Mouse (Mus musculus): ENCODE results near the gene Zfp354c. TPM values are rescaled to one million over a fixed set of nuclear protein-coding genes. Genes with fewer than 3 reads are reported as not detected.

Zfp354c gene
- total and polyA plus RNA-seq, 3 experiments = 4.2 to 4.5 TPM; not detected in 1

DNA sequence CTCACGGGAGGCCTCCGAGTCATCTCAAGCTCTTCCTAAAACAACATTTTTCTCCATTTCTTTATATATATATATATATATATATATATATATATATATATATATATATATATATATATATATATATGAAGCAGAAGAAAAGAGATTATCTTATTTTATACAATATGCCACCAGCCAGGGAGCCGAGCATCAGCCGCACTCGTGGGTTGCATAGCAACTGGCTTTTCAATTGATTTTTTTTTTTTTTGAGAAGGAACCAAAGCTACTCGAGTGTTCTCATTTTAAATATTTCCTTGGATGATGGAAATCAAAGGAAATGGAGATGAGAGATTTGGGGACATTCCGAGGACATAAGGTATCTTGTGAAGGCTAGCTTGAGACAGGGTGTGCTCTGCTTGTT is 61.1 kb downstream of the Zfp354c start:
- Histone ChIP-seq H3K9ac (ENCODE audit: control insufficient read depth, low read depth, low read length, poor library complexity, severe bottlenecking) (no peak overlapping the region), H3K4me3 (ENCODE audit: control insufficient read depth in 1 of 2, insufficient read depth in 1 of 2, low read depth in 2 of 2, low read length in 2 of 2) (no peak overlapping the region), H3K9me3 (replicated peaks; ENCODE audit: insufficient read depth, low read length) (no peaks in the 10 kb centered on the region), H3K36me3 (ENCODE audit: control insufficient read depth in 1 of 2, insufficient read depth in 2 of 2, low read length in 2 of 2) (no peaks in the 10 kb centered on the region), H3K4me1 (ENCODE audit: control insufficient read depth in 1 of 2, insufficient read depth in 2 of 2, low read length in 2 of 2) (no peaks in the 10 kb centered on the region), H3K79me2 (ENCODE audit: control insufficient read depth, insufficient read depth, low read length, poor library complexity) (no peaks in the 10 kb centered on the region), H3K27me3 (ENCODE audit: control insufficient read depth in 1 of 2, insufficient read depth in 2 of 2, low read length in 2 of 2) (no peaks in the 10 kb centered on the region), H3K27ac (ENCODE audit: control insufficient read depth, low read depth, low read length) (no peak overlapping the region)
- no peak for DNase-seq (ENCODE audit: low read depth, low spot score)
- TF ChIP-seq MYB (IDR thresholded peaks at IDR 0.05; ENCODE audit: low read depth, low read length) (no peak), ELF1 (IDR thresholded peaks at IDR 0.05; ENCODE audit: low read depth, low read length) (no peak), SMC3 (IDR thresholded peaks at IDR 0.05; ENCODE audit: low read depth, low read length) (no peak), NRF1 (IDR thresholded peaks at IDR 0.05; ENCODE audit: insufficient read depth, low read depth, low read length, poor library complexity, severe bottlenecking) (no peak), ZMIZ1 (IDR thresholded peaks at IDR 0.05; ENCODE audit: low read depth, low read length) (no peak), ZKSCAN1 (IDR thresholded peaks at IDR 0.05; ENCODE audit: low read depth, low read length) (no peak), RCOR1 (IDR thresholded peaks at IDR 0.05; ENCODE audit: low read depth, low read length) (no peak), POLR2A (IDR thresholded peaks at IDR 0.05; ENCODE audit: control insufficient read depth in 1 of 2, insufficient read depth in 1 of 2, low read depth in 1 of 2, low read length in 2 of 2, poor library complexity in 1 of 2) (no peak), TBP (IDR thresholded peaks at IDR 0.05; ENCODE audit: low read depth, low read length) (no peak), GABPA (IDR thresholded peaks at IDR 0.05; ENCODE audit: low read depth, low read length) (no peak), ETS1 (IDR thresholded peaks at IDR 0.05; ENCODE audit: low read depth, low read length) (no peak), CHD1 (IDR thresholded peaks at IDR 0.05; ENCODE audit: low read depth, low read length) (no peak), MEF2A (IDR thresholded peaks at IDR 0.05; ENCODE audit: extremely low read depth, insufficient replicate concordance, low read depth, low read length, poor library complexity, severe bottlenecking) (no peak), GATA1 (IDR thresholded peaks at IDR 0.05; ENCODE audit: low read depth, low read length) (no peak), KAT2A (conservative IDR thresholded peaks at IDR 0.05; ENCODE audit: low read depth, low read length) (no peak), MAFK (IDR thresholded peaks at IDR 0.05; ENCODE audit: borderline replicate concordance, low read depth, low read length) (no peak), ZNF384 (IDR thresholded peaks at IDR 0.05; ENCODE audit: low read depth, low read length) (no peak), E2F4 (IDR thresholded peaks at IDR 0.05; ENCODE audit: borderline replicate concordance, low read depth, low read length) (no peak), UBTF (IDR thresholded peaks at IDR 0.05; ENCODE audit: borderline replicate concordance, insufficient read depth, low read depth, low read length) (no peak)

Other genes with a start within 250 kb of the Zfp354c start
- gene Adamts2, start 225.6 kb downstream of the Zfp354c start, total RNA-seq (2012; rRNA removed) = not detected in 2 replicates
- gene Adamts2, start 225.6 kb downstream of the Zfp354c start, polyA plus RNA-seq (2012; ENCODE audit: insufficient read depth in 1 of 2, insufficient read length in 2 of 2, low read depth in 1 of 2, low replicate concordance in 2 of 2, missing spikeins in 1 of 2) = not detected
- gene Zfp879, start 13.8 kb upstream of the Zfp354c start, total RNA-seq (2012; rRNA removed) = not detected in 2 replicates
- not detected for gene Zfp879, start 13.8 kb upstream of the Zfp354c start, polyA plus RNA-seq (2012; ENCODE audit: insufficient read depth in 1 of 2, insufficient read length in 2 of 2, low read depth in 1 of 2, low replicate concordance in 2 of 2, missing spikeins in 1 of 2)
- gene Grm6, start 23.0 kb upstream of the Zfp354c start, total RNA-seq (2012; rRNA removed) = not detected in 2 replicates
- under 1 TPM in 1 of 2 experiments, not detected in 1; 0.14 TPM for gene Grm6, start 23.0 kb upstream of the Zfp354c start, polyA plus RNA-seq (2012; ENCODE audit: insufficient read depth in 1 of 2, insufficient read length in 2 of 2, low read depth in 1 of 2, low replicate concordance in 2 of 2, missing spikeins in 1 of 2)
- not detected in 2 replicates for gene Zfp454, start 59.9 kb upstream of the Zfp354c start, total RNA-seq (2012; rRNA removed)
- gene Zfp454, start 59.9 kb upstream of the Zfp354c start, polyA plus RNA-seq (2012; ENCODE audit: insufficient read depth in 1 of 2, insufficient read length in 2 of 2, low read depth in 1 of 2, low replicate concordance in 2 of 2, missing spikeins in 1 of 2) = not detected
- not detected in 2 replicates for gene Zfp2, start 88.4 kb upstream of the Zfp354c start, total RNA-seq (2012; rRNA removed)
- gene Zfp2, start 88.4 kb upstream of the Zfp354c start, polyA plus RNA-seq (2012; ENCODE audit: insufficient read depth in 1 of 2, insufficient read length in 2 of 2, low read depth in 1 of 2, low replicate concordance in 2 of 2, missing spikeins in 1 of 2) = not detected
- not detected in 2 replicates for gene Zfp354b, start 103.9 kb upstream of the Zfp354c start, total RNA-seq (2012; rRNA removed)
- not detected for gene Zfp354b, start 103.9 kb upstream of the Zfp354c start, polyA plus RNA-seq (2012; ENCODE audit: insufficient read depth in 1 of 2, insufficient read length in 2 of 2, low read depth in 1 of 2, low replicate concordance in 2 of 2, missing spikeins in 1 of 2)
- not detected in 2 replicates for gene 4933414I15Rik, start 116.0 kb upstream of the Zfp354c start, total RNA-seq (2012; rRNA removed)
- not detected for gene 4933414I15Rik, start 116.0 kb upstream of the Zfp354c start, polyA plus RNA-seq (2012; ENCODE audit: insufficient read depth in 1 of 2, insufficient read length in 2 of 2, low read depth in 1 of 2, low replicate concordance in 2 of 2, missing spikeins in 1 of 2)
- gene Prop1, start 126.0 kb upstream of the Zfp354c start, total RNA-seq (2012; rRNA removed) = not detected in 2 replicates
- gene Prop1, start 126.0 kb upstream of the Zfp354c start, polyA plus RNA-seq (2012; ENCODE audit: insufficient read depth in 1 of 2, insufficient read length in 2 of 2, low read depth in 1 of 2, low replicate concordance in 2 of 2, missing spikeins in 1 of 2) = not detected
- gene Olfr1378, start 138.8 kb upstream of the Zfp354c start, total RNA-seq (2012; rRNA removed) = not detected in 2 replicates
- not detected for gene Olfr1378, start 138.8 kb upstream of the Zfp354c start, polyA plus RNA-seq (2012; ENCODE audit: insufficient read depth in 1 of 2, insufficient read length in 2 of 2, low read depth in 1 of 2, low replicate concordance in 2 of 2, missing spikeins in 1 of 2)
- not detected in 2 replicates for gene Olfr1377, start 154.2 kb upstream of the Zfp354c start, total RNA-seq (2012; rRNA removed)
- gene Olfr1377, start 154.2 kb upstream of the Zfp354c start, polyA plus RNA-seq (2012; ENCODE audit: insufficient read depth in 1 of 2, insufficient read length in 2 of 2, low read depth in 1 of 2, low replicate concordance in 2 of 2, missing spikeins in 1 of 2) = not detected
- not detected in 2 replicates for gene Olfr51, start 175.9 kb upstream of the Zfp354c start, total RNA-seq (2012; rRNA removed)
- gene Olfr51, start 175.9 kb upstream of the Zfp354c start, polyA plus RNA-seq (2012; ENCODE audit: insufficient read depth in 1 of 2, insufficient read length in 2 of 2, low read depth in 1 of 2, low replicate concordance in 2 of 2, missing spikeins in 1 of 2) = not detected
- not detected in 2 replicates for gene Olfr54, start 186.5 kb upstream of the Zfp354c start, total RNA-seq (2012; rRNA removed)
- gene Olfr54, start 186.5 kb upstream of the Zfp354c start, polyA plus RNA-seq (2012; ENCODE audit: insufficient read depth in 1 of 2, insufficient read length in 2 of 2, low read depth in 1 of 2, low replicate concordance in 2 of 2, missing spikeins in 1 of 2) = not detected
- gene Olfr1375, start 220.4 kb upstream of the Zfp354c start, total RNA-seq (2012; rRNA removed) = not detected in 2 replicates
- not detected for gene Olfr1375, start 220.4 kb upstream of the Zfp354c start, polyA plus RNA-seq (2012; ENCODE audit: insufficient read depth in 1 of 2, insufficient read length in 2 of 2, low read depth in 1 of 2, low replicate concordance in 2 of 2, missing spikeins in 1 of 2)
- not detected in 2 replicates for gene Zfp354a, start 231.5 kb upstream of the Zfp354c start, total RNA-seq (2012; rRNA removed)
- not detected for gene Zfp354a, start 231.5 kb upstream of the Zfp354c start, polyA plus RNA-seq (2012; ENCODE audit: insufficient read depth in 1 of 2, insufficient read length in 2 of 2, low read depth in 1 of 2, low replicate concordance in 2 of 2, missing spikeins in 1 of 2)

Data from MEL (cell line).